Mouse (Mus musculus): ENCODE data around the gene Rtn2. TPM values are rescaled to one million over a fixed set of nuclear protein-coding genes. Genes with fewer than 3 reads are reported as not detected.

Rtn2 gene
- total and polyA plus RNA-seq, 2 experiments from 2014 or later: 51.7 to 108 TPM

GRCm38 (mm10) chr7:19268993-19269681 is 13.3 kb upstream of the Rtn2 start:
- peak overlapping the region; percentile 99 for H3K4me3 ChIP-seq (ENCODE audit: low read depth, low read length)
- ATAC-seq (ENCODE audit: insufficient read depth, low read depth) (0 out of 2 replicates have a peak, but pooled peaks have one; percentile 6), DNase-seq (ENCODE audit: low spot score) (peak; percentile 34)
- no peaks in the 10 kb centered on the region for H3K27me3 ChIP-seq (ENCODE audit: control insufficient read depth, insufficient read depth, low read length)
- H3K4me2 ChIP-seq (ENCODE audit: low read depth, low read length): peak overlapping the region; percentile 100
- peaks cover 21% of the 10 kb centered on the region for H3K36me3 ChIP-seq (replicated peaks; ENCODE audit: control insufficient read depth, insufficient read depth, low read length)
- TF ChIP-seq CTCF (IDR thresholded peaks at IDR 0.05; ENCODE audit: low read depth) (no peak), EP300 (IDR thresholded peaks at IDR 0.05; ENCODE audit: low read depth) (no peak)
- peak overlapping the region; percentile 84 for H3K9ac ChIP-seq (replicated peaks; ENCODE audit: low read depth, low read length)
- peaks cover 44% of the 10 kb centered on the region for H3K4me1 ChIP-seq (ENCODE audit: control insufficient read depth, insufficient read depth)
- 35% methylated on average over 10 of the region's 10 CpGs for WGBS
- H3K9me3 ChIP-seq (replicated peaks; ENCODE audit: control insufficient read depth, low read length): no peaks in the 10 kb centered on the region
- H3K27ac ChIP-seq (ENCODE audit: low read depth): peak overlapping the region; percentile 96

DNA sequence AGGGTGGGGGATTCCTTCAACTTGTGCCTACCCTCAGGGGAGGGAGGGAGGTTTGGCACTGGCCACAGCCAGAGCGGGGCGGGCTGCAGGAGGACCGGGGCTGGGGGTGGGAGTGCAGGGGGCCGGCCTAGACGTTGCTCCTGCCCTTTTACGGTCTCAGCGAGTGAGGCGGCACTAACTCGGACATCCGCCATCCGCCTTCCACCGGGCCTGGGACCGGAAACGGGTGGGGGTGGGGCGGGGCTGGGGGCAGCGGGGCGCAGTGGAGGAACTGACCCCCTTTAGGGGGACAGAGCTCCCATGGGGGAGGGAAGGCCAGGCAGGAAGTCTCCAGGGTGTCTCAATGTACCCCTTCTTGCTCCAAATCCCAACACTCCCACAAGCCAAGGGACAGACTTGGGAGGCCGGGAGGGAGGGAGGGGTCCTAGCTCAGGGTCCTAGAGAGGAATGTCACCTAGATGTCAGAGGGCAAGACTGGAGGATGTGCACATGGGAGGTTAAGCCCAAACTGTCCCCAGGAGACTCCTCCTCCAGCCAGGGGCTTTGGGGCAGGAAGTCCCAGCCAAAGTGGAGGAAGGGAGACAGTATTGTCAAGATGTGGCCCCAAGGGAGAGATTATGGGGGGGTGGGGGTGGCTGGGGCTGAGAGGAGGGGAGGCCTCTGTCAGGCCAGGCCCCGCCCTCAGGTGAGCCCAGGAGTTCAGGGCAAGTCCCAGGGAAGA is 12.5 kb upstream of the Rtn2 start:
- peaks cover 42% of the 10 kb centered on the region for H3K4me1 ChIP-seq (ENCODE audit: control insufficient read depth, insufficient read depth)
- TF ChIP-seq EP300 (IDR thresholded peaks at IDR 0.05; ENCODE audit: low read depth) (no peak), CTCF (IDR thresholded peaks at IDR 0.05; ENCODE audit: low read depth) (no peak)
- no peaks in the 10 kb centered on the region for H3K9me3 ChIP-seq (replicated peaks; ENCODE audit: control insufficient read depth, low read length)
- H3K4me3 ChIP-seq (ENCODE audit: low read depth, low read length): peak overlapping the region; percentile 99
- peak overlapping the region; percentile 84 for H3K9ac ChIP-seq (replicated peaks; ENCODE audit: low read depth, low read length)
- no peaks in the 10 kb centered on the region for H3K27me3 ChIP-seq (ENCODE audit: control insufficient read depth, insufficient read depth, low read length)
- peaks cover 14% of the 10 kb centered on the region; the same call in 1 of the 2 replicates for H3K36me3 ChIP-seq (replicated peaks; ENCODE audit: control insufficient read depth, insufficient read depth, low read length)
- peak overlapping the region; percentile 100 for H3K4me2 ChIP-seq (ENCODE audit: low read depth, low read length)
- ATAC-seq (ENCODE audit: insufficient read depth, low read depth): peak; percentile 81
- WGBS: under 1% methylated on average over 10 of the region's 19 CpGs
- peak; percentile 90 for DNase-seq (ENCODE audit: low spot score)
- H3K27ac ChIP-seq (ENCODE audit: low read depth): peak overlapping the region; percentile 96

DNA sequence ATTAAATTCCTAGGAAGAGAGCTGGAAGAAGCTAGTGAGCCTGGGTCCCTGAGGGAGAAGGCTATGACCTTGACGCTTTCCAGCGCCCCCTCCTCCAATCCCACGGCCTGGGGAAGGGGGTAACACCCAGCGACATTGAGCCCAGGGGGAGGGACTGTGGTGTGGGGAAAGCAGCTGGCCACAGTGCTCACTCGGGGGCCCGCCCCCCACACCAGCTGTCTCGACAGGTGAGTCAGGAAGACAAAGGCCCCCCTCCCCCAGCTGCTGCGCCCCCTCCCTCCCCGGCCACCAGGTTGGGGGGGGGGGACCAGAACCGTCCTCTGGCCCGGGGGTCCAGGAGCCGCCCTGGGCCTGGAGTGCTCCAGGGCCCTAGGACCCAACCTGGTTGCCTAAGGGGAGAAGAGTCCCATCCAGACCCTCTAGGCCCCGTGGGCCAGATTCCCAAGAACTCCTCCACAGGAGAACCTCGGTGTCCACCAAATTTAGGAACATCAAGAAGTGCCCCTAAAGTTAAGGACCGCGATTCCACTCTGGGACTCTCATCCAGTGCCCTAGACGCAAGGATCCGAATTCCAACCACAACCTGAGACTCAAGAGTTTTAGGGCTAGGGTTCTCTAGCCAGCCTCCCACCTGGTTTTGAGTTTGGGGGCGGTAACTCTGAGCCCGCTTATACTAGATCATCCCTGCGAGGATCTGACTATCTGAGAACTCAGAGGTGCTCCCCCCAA is 11.8 kb upstream of the Rtn2 start:
- ATAC-seq (ENCODE audit: insufficient read depth, low read depth): no peak
- peak; percentile 19 for DNase-seq (ENCODE audit: low spot score)
- Histone ChIP-seq H3K4me2 (ENCODE audit: low read depth, low read length) (peak overlapping the region; percentile 100), H3K27me3 (ENCODE audit: control insufficient read depth, insufficient read depth, low read length) (no peaks in the 10 kb centered on the region), H3K4me3 (ENCODE audit: low read depth, low read length) (peak overlapping the region; percentile 99), H3K4me1 (ENCODE audit: control insufficient read depth, insufficient read depth) (peaks cover 34% of the 10 kb centered on the region), H3K9ac (replicated peaks; ENCODE audit: low read depth, low read length) (peak overlapping the region; percentile 84), H3K27ac (ENCODE audit: low read depth) (peak overlapping the region; percentile 96), H3K36me3 (replicated peaks; ENCODE audit: control insufficient read depth, insufficient read depth, low read length) (0 out of 2 replicates have a peak, but pooled peaks cover 7% of the 10 kb centered on the region), H3K9me3 (replicated peaks; ENCODE audit: control insufficient read depth, low read length) (no peaks in the 10 kb centered on the region)
- TF ChIP-seq CTCF (IDR thresholded peaks at IDR 0.05; ENCODE audit: low read depth) (no peak), EP300 (IDR thresholded peaks at IDR 0.05; ENCODE audit: low read depth) (no peak)
- WGBS: 0% methylated on average over 18 of the region's 21 CpGs

DNA sequence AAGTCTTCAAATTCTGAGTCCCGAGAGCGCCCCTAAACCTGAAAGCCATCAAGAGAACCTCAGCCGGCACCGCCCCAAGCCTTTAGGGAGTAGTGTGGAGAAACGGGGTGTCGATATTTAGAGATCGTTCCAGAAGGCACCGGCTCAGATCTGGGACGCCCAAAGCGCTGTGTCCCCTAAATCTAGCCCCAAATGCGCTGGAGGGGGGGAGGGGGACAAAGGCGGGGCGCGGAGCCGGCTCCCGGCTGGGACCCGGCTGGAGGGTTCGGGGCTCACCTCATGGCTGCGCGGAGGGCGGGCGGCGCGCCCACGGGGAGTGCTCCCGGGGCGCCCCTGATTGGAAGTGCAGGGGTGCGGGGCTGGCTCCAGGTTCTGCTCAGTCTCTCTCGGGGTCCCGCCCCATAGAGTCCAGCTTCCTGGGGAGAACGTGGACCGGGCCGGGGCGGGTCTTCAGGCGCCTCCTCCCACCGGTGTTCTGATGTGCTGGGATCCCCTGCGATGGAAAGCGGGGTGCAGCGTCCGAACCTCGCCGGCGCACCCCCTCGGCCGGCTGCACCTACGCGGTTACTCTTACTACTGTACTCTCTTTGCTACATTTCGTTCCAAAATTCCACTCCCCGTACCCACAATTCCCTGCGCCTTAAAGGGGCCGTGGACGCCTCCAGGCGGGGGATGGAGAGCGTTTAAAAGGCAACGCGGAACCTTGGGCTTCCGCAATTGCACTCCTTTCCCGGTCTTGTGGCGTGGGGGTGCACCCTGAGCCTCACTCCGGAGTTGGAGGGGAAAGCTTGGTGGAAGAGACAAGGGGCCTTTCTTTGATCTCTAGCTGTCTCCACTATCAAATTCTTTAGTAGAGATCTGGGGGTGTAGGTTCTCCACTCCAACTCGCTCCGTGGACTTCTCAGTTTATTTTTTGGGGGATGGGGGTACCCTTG is 10.9 kb upstream of the Rtn2 start, which contains the start of gene Vasp:
TSS of gene Vasp (minus strand) at position 580 of the 935 bp plus-strand sequence.
- Histone ChIP-seq H3K27me3 (ENCODE audit: control insufficient read depth, insufficient read depth, low read length) (no peaks in the 10 kb centered on the region), H3K9me3 (replicated peaks; ENCODE audit: control insufficient read depth, low read length) (no peaks in the 10 kb centered on the region), H3K4me2 (ENCODE audit: low read depth, low read length) (peak within 1 kb of the TSS; percentile 100), H3K4me1 (ENCODE audit: control insufficient read depth, insufficient read depth) (peaks cover 26% of the 10 kb centered on the region), H3K4me3 (ENCODE audit: low read depth, low read length) (peak within 1 kb of the TSS; percentile 99), H3K9ac (replicated peaks; ENCODE audit: low read depth, low read length) (peak within 1 kb of the TSS; percentile 84), H3K36me3 (replicated peaks; ENCODE audit: control insufficient read depth, insufficient read depth, low read length) (0 out of 2 replicates have a peak, but pooled peaks cover 7% of the 10 kb centered on the region), H3K27ac (ENCODE audit: low read depth) (peak within 1 kb of the TSS; percentile 96)
- no peak for TF ChIP-seq CTCF (IDR thresholded peaks at IDR 0.05; ENCODE audit: low read depth)
- no peak for TF ChIP-seq EP300 (IDR thresholded peaks at IDR 0.05; ENCODE audit: low read depth)
- under 1% methylated on average over 60 of the region's 62 CpGs for WGBS
- DNase-seq (ENCODE audit: low spot score) (peak; percentile 83), ATAC-seq (ENCODE audit: insufficient read depth, low read depth) (peak; percentile 59)
